Mouse (Mus musculus) liver, embryonic 11.5 days (tissue): ENCODE results near the gene Btg4. TPM values are rescaled to one million over a fixed set of nuclear protein-coding genes. Genes with fewer than 3 reads are reported as not detected.

Source experiments
- ATAC-seq: fragments of 200-750 bp; cut with Nextera tagmentation; replicated peaks from 2 replicates; pipeline ENCODE4 v1.8.0; 2017; ENCODE audit warnings: moderate number of reproducible peaks, mild to moderate bottlenecking, moderate TSS enrichment, moderate library complexity; ENCODE audit not compliant: low FRiP score
- DNase-seq: peaks from one replicate; pipeline ENCODE4 v3.0.0-alpha.2; 2017; ENCODE audit warnings: low spot score
- H3K27ac ChIP-seq: fragments of 300-500 bp; sonication (generic); 2 replicates; pipeline ENCODE4 v1.5.1; 2014; ENCODE audit warnings: mild to moderate bottlenecking, low read depth, low read length, control low read depth
- H3K27me3 ChIP-seq: fragments of 300-500 bp; sonication (generic); replicated peaks from 2 replicates; pipeline ENCODE4 v1.6.1; 2014; ENCODE audit warnings: low read length, mixed read lengths; ENCODE audit not compliant: control insufficient read depth, insufficient read depth
- H3K36me3 ChIP-seq: fragments of 300-500 bp; sonication (generic); 2 replicates; pipeline ENCODE4 v1.6.1; 2014; ENCODE audit warnings: mild to moderate bottlenecking, low read length, moderate library complexity, mixed read lengths; ENCODE audit not compliant: control insufficient read depth, insufficient read depth
- H3K4me1 ChIP-seq: fragments of 300-500 bp; sonication (generic); replicated peaks from 2 replicates; pipeline ENCODE4 v1.6.1; 2014; ENCODE audit warnings: low read length, mixed read lengths; ENCODE audit not compliant: control insufficient read depth, insufficient read depth
- H3K4me2 ChIP-seq: fragments of 300-500 bp; sonication (generic); 2 replicates; pipeline ENCODE4 v1.6.1; 2014; ENCODE audit warnings: mild to moderate bottlenecking, control low read depth, moderate library complexity
- H3K4me3 ChIP-seq: fragments of 300-500 bp; sonication (generic); 2 replicates; pipeline ENCODE4 v1.5.1; 2014; ENCODE audit warnings: low read depth, low read length, control low read depth
- H3K9ac ChIP-seq: fragments of 300-500 bp; sonication (generic); 2 replicates; pipeline ENCODE4 v1.6.1; 2014; ENCODE audit warnings: low read depth, low read length, control low read depth
- H3K9me3 ChIP-seq: fragments of 300-500 bp; sonication (generic); 2 replicates; pipeline ENCODE4 v1.6.1; 2016; ENCODE audit warnings: low read length, inconsistent platforms, mixed read lengths; ENCODE audit not compliant: control insufficient read depth
- WGBS: fragments of 180-500 bp; shearing (Covaris S2); extraction: QIAGEN DNeasy Blood & Tissue Kit; methylation state at CpG from one replicate; pipeline ENCODE4 v1.1.7; 2014; 5-methylcytosine and 5-hydroxymethylcytosine counted together
- polyA plus RNA-seq: library from polyadenylated mRNA; unstranded; fragments of >200 nt; fragmentation: Nextera tagmentation; extraction: Ambion mirVana; gene quantifications from 2 replicates; pipeline ENCODE4 v1.2.1, GENCODE M21; 2014

Gene Btg4
- polyA plus RNA-seq: not detected in 2 replicates

DNA sequence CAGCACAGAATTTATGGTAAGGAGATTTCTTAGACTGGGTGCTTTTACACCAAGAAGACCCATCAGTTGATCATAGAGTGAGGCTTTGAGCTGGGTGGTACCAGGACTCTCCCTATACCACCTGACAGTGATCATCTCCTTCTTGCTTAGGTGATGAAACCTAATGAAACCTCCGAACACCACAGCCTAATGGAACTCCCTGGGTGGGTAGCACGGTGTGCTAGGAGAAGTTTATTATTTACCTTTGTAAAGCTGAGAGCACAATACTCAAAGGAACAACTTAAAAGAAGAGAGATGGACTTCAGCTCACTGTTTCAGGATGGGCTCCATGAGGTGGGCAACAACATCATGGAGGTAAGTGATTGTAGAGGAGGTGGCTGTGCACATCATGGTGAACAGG, at the start of gene Btg4:
Gene Btg4 (plus strand): TSS at position 301 of the 400 bp plus-strand sequence.
- no peaks in the 10 kb centered on the region for H3K36me3 ChIP-seq
- ATAC-seq: no peak
- no peaks in the 10 kb centered on the region for H3K9me3 ChIP-seq
- H3K9ac ChIP-seq: no peak within 1 kb of the TSS
- no peak within 1 kb of the TSS for H3K4me2 ChIP-seq
- no peak within 1 kb of the TSS for H3K27ac ChIP-seq
- WGBS: 71% methylated on average over 2 of the region's 2 CpGs
- H3K27me3 ChIP-seq: no peaks in the 10 kb centered on the region
- H3K4me3 ChIP-seq: no peak within 1 kb of the TSS
- no peaks in the 10 kb centered on the region; the same call in 1 of the 2 replicates for H3K4me1 ChIP-seq
- no peak for DNase-seq

DNA sequence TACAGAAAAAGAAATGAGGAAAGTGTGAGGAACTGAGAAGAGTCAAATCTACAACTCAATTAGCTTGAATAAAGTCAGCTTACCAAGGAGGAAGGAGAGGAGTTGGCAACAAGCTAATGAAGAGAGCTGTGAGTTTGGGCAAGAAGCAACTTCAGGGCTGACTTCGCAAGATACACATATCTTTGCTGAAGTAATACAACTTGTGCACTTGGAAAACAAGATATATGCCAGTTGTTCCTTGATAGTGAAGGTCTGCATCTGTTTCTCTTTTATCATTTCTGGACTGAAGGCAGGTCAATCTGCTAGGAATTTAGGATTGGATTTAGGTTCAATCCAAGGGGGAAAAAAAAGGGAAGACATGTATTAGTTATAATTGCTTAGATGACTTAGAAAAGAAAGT, 47.1 kb upstream of the Btg4 start:
- WGBS: 68% methylated on average over 1 of the region's 1 CpGs
- no peak for DNase-seq

GRCm38 (mm10) chr9:51015732-51016131, 45.0 kb upstream of the Btg4 start:
- H3K9ac ChIP-seq: no peak overlapping the region
- no peaks in the 10 kb centered on the region for H3K27me3 ChIP-seq
- no peak for DNase-seq
- H3K9me3 ChIP-seq: no peaks in the 10 kb centered on the region
- no peaks in the 10 kb centered on the region; the same call in 1 of the 2 replicates for H3K4me1 ChIP-seq
- no peak overlapping the region for H3K27ac ChIP-seq
- no peak overlapping the region for H3K4me3 ChIP-seq
- WGBS: 40% methylated on average over 4 of the region's 4 CpGs
- ATAC-seq: no peak
- H3K36me3 ChIP-seq: no peaks in the 10 kb centered on the region
- no peak overlapping the region for H3K4me2 ChIP-seq

More for the DNA sequence above, 47.1 kb upstream of the Btg4 start:
- Histone ChIP-seq H3K4me2 (no peak overlapping the region), H3K9ac (no peak overlapping the region), H3K9me3 (no peaks in the 10 kb centered on the region), H3K27ac (no peak overlapping the region), H3K4me3 (no peak overlapping the region), H3K27me3 (no peaks in the 10 kb centered on the region), H3K4me1 (no peaks in the 10 kb centered on the region), H3K36me3 (no peaks in the 10 kb centered on the region)
- no peak for ATAC-seq

GRCm38 (mm10) chr9:51019670-51020069, 41.0 kb upstream of the Btg4 start:
- Histone ChIP-seq H3K4me1 (no peaks in the 10 kb centered on the region; the same call in 1 of the 2 replicates), H3K4me2 (no peak overlapping the region), H3K4me3 (no peak overlapping the region), H3K9ac (no peak overlapping the region), H3K27me3 (no peaks in the 10 kb centered on the region), H3K9me3 (no peaks in the 10 kb centered on the region), H3K36me3 (no peaks in the 10 kb centered on the region), H3K27ac (no peak overlapping the region)
- DNase-seq (no peak), ATAC-seq (no peak)
- WGBS: 63% methylated on average over 7 of the region's 7 CpGs

DNA sequence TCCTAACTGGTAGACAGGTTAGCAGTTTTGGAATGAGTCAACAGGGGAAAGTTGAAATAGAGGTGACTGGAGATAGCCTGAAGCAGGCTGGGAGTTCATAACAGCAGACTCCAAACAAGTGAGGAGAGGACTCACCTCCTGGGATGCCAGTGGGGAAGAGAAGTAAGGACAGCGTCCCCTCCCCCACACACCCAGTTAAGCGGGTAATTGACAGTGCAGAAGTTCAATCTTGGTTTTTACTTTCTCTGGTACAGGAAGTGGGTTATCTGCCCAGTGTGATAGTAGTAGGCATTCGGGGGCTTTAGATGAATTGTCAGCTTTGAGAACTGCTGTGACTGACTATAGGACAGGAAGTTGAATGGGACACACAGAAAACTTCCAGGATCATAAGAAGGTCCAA, 40.4 kb upstream of the Btg4 start:
- Histone ChIP-seq H3K27ac (no peak overlapping the region), H3K9ac (no peak overlapping the region), H3K4me1 (no peaks in the 10 kb centered on the region; the same call in 1 of the 2 replicates), H3K4me2 (no peak overlapping the region), H3K4me3 (no peak overlapping the region), H3K36me3 (no peaks in the 10 kb centered on the region), H3K9me3 (no peaks in the 10 kb centered on the region), H3K27me3 (no peaks in the 10 kb centered on the region)
- 23% methylated on average over 3 of the region's 3 CpGs for WGBS
- DNase-seq (no peak), ATAC-seq (no peak)

GRCm38 (mm10) chr9:51021123-51021795, 39.4 kb upstream of the Btg4 start:
- WGBS: 58% methylated on average over 4 of the region's 4 CpGs
- no peak overlapping the region for H3K4me3 ChIP-seq
- no peak for ATAC-seq
- no peak overlapping the region for H3K9ac ChIP-seq
- H3K4me2 ChIP-seq: no peak overlapping the region
- DNase-seq: no peak
- H3K27ac ChIP-seq: no peak overlapping the region
- no peaks in the 10 kb centered on the region for H3K36me3 ChIP-seq
- H3K27me3 ChIP-seq: no peaks in the 10 kb centered on the region
- H3K9me3 ChIP-seq: no peaks in the 10 kb centered on the region
- H3K4me1 ChIP-seq: no peaks in the 10 kb centered on the region; the same call in 1 of the 2 replicates

GRCm38 (mm10) chr9:51026952-51027351, 33.7 kb upstream of the Btg4 start:
- ATAC-seq: no peak
- WGBS: 82% methylated on average over 1 of the region's 1 CpGs

GRCm38 (mm10) chr9:51030147-51030546, 30.6 kb upstream of the Btg4 start:
- WGBS: 30% methylated on average over 1 of the region's 1 CpGs
- ATAC-seq: no peak

More at GRCm38 (mm10) chr9:51026952-51027351, 33.7 kb upstream of the Btg4 start:
- Histone ChIP-seq H3K4me3 (no peak overlapping the region), H3K4me2 (no peak overlapping the region), H3K36me3 (no peaks in the 10 kb centered on the region), H3K27ac (no peak overlapping the region), H3K27me3 (no peaks in the 10 kb centered on the region), H3K9ac (no peak overlapping the region), H3K4me1 (no peaks in the 10 kb centered on the region), H3K9me3 (no peaks in the 10 kb centered on the region)
- DNase-seq: no peak

GRCm38 (mm10) chr9:51031603-51032002, 29.1 kb upstream of the Btg4 start:
- Histone ChIP-seq H3K9me3 (no peaks in the 10 kb centered on the region), H3K4me3 (no peak overlapping the region), H3K27ac (no peak overlapping the region), H3K4me1 (no peaks in the 10 kb centered on the region), H3K4me2 (no peak overlapping the region), H3K36me3 (no peaks in the 10 kb centered on the region), H3K9ac (no peak overlapping the region), H3K27me3 (no peaks in the 10 kb centered on the region)
- 56% methylated on average over 6 of the region's 6 CpGs for WGBS
- DNase-seq (no peak), ATAC-seq (no peak)

More at GRCm38 (mm10) chr9:51030147-51030546, 30.6 kb upstream of the Btg4 start:
- H3K36me3 ChIP-seq: no peaks in the 10 kb centered on the region
- no peaks in the 10 kb centered on the region for H3K4me1 ChIP-seq
- no peak overlapping the region for H3K4me2 ChIP-seq
- H3K9ac ChIP-seq: no peak overlapping the region
- DNase-seq: no peak
- H3K9me3 ChIP-seq: no peaks in the 10 kb centered on the region
- no peak overlapping the region for H3K27ac ChIP-seq
- H3K27me3 ChIP-seq: no peaks in the 10 kb centered on the region
- H3K4me3 ChIP-seq: no peak overlapping the region
